Mouse (Mus musculus) midbrain, embryonic 12.5 days (tissue): Measurements from ENCODE around the gene Drg1. TPM values are rescaled to one million over a fixed set of nuclear protein-coding genes. Genes with fewer than 3 reads are reported as not detected.
"Not testable (repeated sequence)": the region's sequence is repeated elsewhere in the genome, so short reads cannot be mapped to it uniquely, and the experiment has no call there.

Experiments
- ATAC-seq: fragments of 200-750 bp; cut with Nextera tagmentation; 2 replicates; pipeline ENCODE4 v1.8.0; 2017; ENCODE audit warnings: low read depth, moderate TSS enrichment, moderate library complexity; ENCODE audit not compliant: low FRiP score
- H3K27ac ChIP-seq: fragments of 300-500 bp; sonication (generic); replicated peaks from 2 replicates; pipeline ENCODE4 v1.5.1; 2016; ENCODE audit warnings: mild to moderate bottlenecking
- H3K27me3 ChIP-seq: fragments of 300-500 bp; sonication (generic); 2 replicates; pipeline ENCODE4 v1.6.1; 2016; ENCODE audit warnings: mild to moderate bottlenecking
- H3K36me3 ChIP-seq: fragments of 300-500 bp; sonication (generic); 2 replicates; pipeline ENCODE4 v1.6.1; 2016
- H3K4me1 ChIP-seq: fragments of 300-500 bp; sonication (generic); 2 replicates; pipeline ENCODE4 v1.6.1; 2016
- H3K4me2 ChIP-seq: fragments of 300-500 bp; sonication (generic); replicated peaks from 2 replicates; pipeline ENCODE4 v1.6.1; 2016; ENCODE audit warnings: mild to moderate bottlenecking, moderate library complexity
- H3K4me3 ChIP-seq: fragments of 300-500 bp; sonication (generic); 2 replicates; pipeline ENCODE4 v1.5.1; 2016; ENCODE audit warnings: mild to moderate bottlenecking
- H3K9ac ChIP-seq: fragments of 300-500 bp; sonication (generic); replicated peaks from 2 replicates; pipeline ENCODE4 v1.6.1; 2016; ENCODE audit warnings: mild to moderate bottlenecking, moderate library complexity
- H3K9me3 ChIP-seq: fragments of 300-500 bp; sonication (generic); 2 replicates; pipeline ENCODE4 v1.6.1; 2016; ENCODE audit warnings: mild to moderate bottlenecking
- WGBS: fragments of 180-500 bp; shearing (Covaris S2); methylation state at CpG from one replicate; pipeline ENCODE4 v1.1.7; 2016; 5-methylcytosine and 5-hydroxymethylcytosine counted together
- polyA plus RNA-seq: library from polyadenylated mRNA; unstranded; fragments of >200 nt; fragmentation: Nextera tagmentation; extraction: Ambion mirVana; gene quantifications from 2 replicates; pipeline ENCODE4 v1.2.1, GENCODE M21; 2016

The Drg1 gene
- polyA plus RNA-seq, 1 experiment from 2014 or later: 285 TPM

GRCm38 (mm10) chr11:3156991-3157390 is 109.2 kb downstream of the Drg1 start:
- ATAC-seq: not testable (repeated sequence)

GRCm38 (mm10) chr11:3153666-3154397 is 112.4 kb downstream of the Drg1 start:
- not testable (repeated sequence) for H3K9ac ChIP-seq, H3K4me2 ChIP-seq, H3K27me3 ChIP-seq, H3K4me3 ChIP-seq, H3K27ac ChIP-seq, H3K4me1 ChIP-seq
- peak; percentile 35 for ATAC-seq
- Histone ChIP-seq H3K36me3 (peaks cover 12% of the 10 kb centered on the region), H3K9me3 (peaks cover 18% of the 10 kb centered on the region)
- WGBS: 77% methylated on average over 1 of the region's 1 CpGs

More at GRCm38 (mm10) chr11:3156991-3157390, 109.2 kb downstream of the Drg1 start:
- H3K4me3 ChIP-seq, H3K4me1 ChIP-seq, H3K27ac ChIP-seq, H3K27me3 ChIP-seq, H3K36me3 ChIP-seq, H3K4me2 ChIP-seq, H3K9ac ChIP-seq: not testable (repeated sequence)
- peaks cover 14% of the 10 kb centered on the region for H3K9me3 ChIP-seq
- WGBS: 95% methylated on average over 2 of the region's 3 CpGs

DNA sequence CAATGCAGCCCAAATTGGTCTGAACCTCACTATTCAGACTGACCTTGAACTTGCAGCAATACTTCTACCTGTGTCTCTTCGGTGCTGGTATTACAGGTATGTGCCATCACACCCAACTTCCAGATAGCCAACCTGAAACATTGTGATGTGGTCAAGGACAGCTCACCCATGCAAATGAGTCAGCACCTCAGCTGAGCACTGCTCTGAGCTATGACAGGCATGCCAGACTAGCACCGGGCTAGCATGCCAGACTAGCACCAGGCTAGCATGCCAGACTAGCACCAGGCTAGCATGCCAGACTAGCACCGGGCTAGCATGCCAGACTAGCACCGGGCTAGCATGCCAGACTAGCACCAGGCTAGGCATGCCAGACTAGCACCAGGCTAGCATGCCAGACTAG is 114.9 kb downstream of the Drg1 start:
- peak; percentile 44 for ATAC-seq
- 91% methylated on average over 4 of the region's 4 CpGs for WGBS
- H3K27me3 ChIP-seq, H3K4me3 ChIP-seq, H3K4me1 ChIP-seq, H3K27ac ChIP-seq, H3K4me2 ChIP-seq, H3K9ac ChIP-seq: not testable (repeated sequence)
- peaks cover 14% of the 10 kb centered on the region for H3K9me3 ChIP-seq
- peaks cover 12% of the 10 kb centered on the region for H3K36me3 ChIP-seq

DNA sequence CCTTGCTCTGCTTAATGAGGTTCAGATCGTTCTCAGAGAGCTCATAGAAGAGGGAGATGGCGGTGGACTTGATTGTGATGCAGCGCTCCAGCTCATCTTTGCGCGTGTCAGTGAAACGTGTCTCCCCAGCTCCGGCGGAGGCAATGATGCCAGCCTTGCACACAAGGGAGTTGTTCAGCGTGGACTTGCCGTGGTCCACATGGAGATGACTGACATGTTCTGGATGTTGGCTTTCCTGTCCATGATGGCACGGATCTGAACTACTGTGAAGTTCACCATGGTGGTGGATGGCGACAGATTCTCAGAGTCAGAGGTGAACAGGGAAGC is 115.6 kb downstream of the Drg1 start:
- ATAC-seq, H3K27ac ChIP-seq, H3K4me2 ChIP-seq, H3K9ac ChIP-seq, H3K4me3 ChIP-seq, H3K27me3 ChIP-seq, H3K4me1 ChIP-seq: not testable (repeated sequence)
- 99% methylated on average over 12 of the region's 12 CpGs for whole genome bisulfite sequencing
- peaks cover 14% of the 10 kb centered on the region for H3K9me3 ChIP-seq
- peaks cover 12% of the 10 kb centered on the region for H3K36me3 ChIP-seq

DNA sequence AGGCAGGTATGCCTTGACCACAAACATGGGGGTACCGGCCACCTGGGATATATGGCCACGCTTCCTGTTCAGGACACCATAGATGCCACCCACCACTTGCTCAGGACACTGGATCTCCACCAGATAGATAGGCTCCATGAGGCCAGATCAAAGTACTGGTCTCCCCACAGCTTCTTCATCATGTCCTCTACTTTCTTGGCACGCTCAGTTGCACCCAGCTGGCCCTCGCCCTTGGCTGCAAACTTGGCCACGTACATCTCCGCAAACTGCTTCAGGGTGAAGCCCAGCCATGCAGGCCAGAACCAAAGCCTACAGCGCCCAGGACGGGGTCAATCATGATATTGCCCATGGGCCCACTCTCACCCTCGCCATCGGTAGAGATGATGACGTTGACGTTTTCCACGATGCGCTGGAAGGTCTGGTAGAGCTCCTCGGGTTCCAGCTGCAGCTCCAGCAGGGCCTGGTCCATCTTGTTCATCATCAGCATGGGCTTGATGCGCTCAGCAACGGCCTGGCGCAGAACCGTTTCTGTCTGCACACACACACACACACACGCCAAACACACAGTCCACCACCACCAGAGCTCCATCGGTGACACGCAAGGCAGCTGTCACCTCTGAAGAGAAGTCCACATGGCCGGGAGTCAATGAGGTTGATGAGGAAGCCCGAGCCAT is 116.1 kb downstream of the Drg1 start:
- H3K9ac ChIP-seq, H3K27me3 ChIP-seq, H3K4me3 ChIP-seq, H3K4me1 ChIP-seq, H3K27ac ChIP-seq, H3K4me2 ChIP-seq: not testable (repeated sequence)
- Histone ChIP-seq H3K9me3 (peaks cover 14% of the 10 kb centered on the region), H3K36me3 (peaks cover 12% of the 10 kb centered on the region)
- 0 out of 2 replicates have a peak, but pooled peaks have one; percentile 1 for ATAC-seq
- 96% methylated on average over 24 of the region's 24 CpGs for WGBS

GRCm38 (mm10) chr11:3149471-3149870 is 116.7 kb downstream of the Drg1 start:
- ATAC-seq, H3K4me3 ChIP-seq, H3K27me3 ChIP-seq, H3K4me2 ChIP-seq, H3K4me1 ChIP-seq, H3K27ac ChIP-seq, H3K9ac ChIP-seq: not testable (repeated sequence)
- Histone ChIP-seq H3K9me3 (peaks cover 14% of the 10 kb centered on the region), H3K36me3 (peaks cover 12% of the 10 kb centered on the region)
- 98% methylated on average over 4 of the region's 4 CpGs for WGBS

- not testable (repeated sequence) for H3K9ac ChIP-seq, ATAC-seq, H3K4me2 ChIP-seq, H3K27me3 ChIP-seq, H3K4me1 ChIP-seq, H3K4me3 ChIP-seq, H3K27ac ChIP-seq
- Histone ChIP-seq H3K36me3 (peaks cover 12% of the 10 kb centered on the region), H3K9me3 (peaks cover 12% of the 10 kb centered on the region)
- 72% methylated on average over 2 of the region's 2 CpGs for WGBS
Observed at GRCm38 (mm10) chr11:3146806-3147205, 119.4 kb downstream of the Drg1 start.

- not testable (repeated sequence) for H3K9me3 ChIP-seq, H3K4me3 ChIP-seq, H3K27ac ChIP-seq, H3K27me3 ChIP-seq, H3K4me1 ChIP-seq, ATAC-seq, H3K9ac ChIP-seq, H3K36me3 ChIP-seq, H3K4me2 ChIP-seq
- 86% methylated on average over 9 of the region's 9 CpGs for WGBS
Observed at GRCm38 (mm10) chr11:3145359-3146165, 120.7 kb downstream of the Drg1 start.

DNA sequence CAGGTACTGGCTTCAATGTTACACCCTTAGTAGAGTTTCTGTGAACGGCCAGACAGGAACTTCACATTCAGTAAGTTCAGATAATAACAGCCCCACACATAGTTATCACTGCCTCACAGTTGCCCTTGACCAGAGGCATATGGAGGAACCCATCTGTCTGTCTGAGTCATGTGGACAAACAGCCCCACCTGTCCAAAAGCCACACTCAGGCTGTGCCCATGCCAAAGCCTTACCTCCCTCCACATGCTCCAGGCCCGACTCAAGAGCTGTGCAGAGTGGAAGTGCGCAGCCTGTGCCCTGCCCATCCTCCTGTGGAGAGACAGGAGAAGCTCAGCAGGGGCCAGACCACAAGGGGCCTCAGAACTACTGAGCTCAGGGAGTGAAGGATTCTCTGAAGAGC is 122.2 kb downstream of the Drg1 start:
- not testable (repeated sequence) for H3K4me1 ChIP-seq, H3K27me3 ChIP-seq, H3K4me3 ChIP-seq, H3K9ac ChIP-seq, H3K36me3 ChIP-seq, H3K9me3 ChIP-seq, H3K27ac ChIP-seq, ATAC-seq, H3K4me2 ChIP-seq
- 79% methylated on average over 3 of the region's 3 CpGs for WGBS

GRCm38 (mm10) chr11:3142413-3142812 is 123.8 kb downstream of the Drg1 start:
- ATAC-seq: peak; percentile 65
- 89% methylated on average over 4 of the region's 5 CpGs for WGBS

GRCm38 (mm10) chr11:3140967-3141535 is 125.2 kb downstream of the Drg1 start:
- ATAC-seq, H3K4me1 ChIP-seq, H3K27ac ChIP-seq, H3K4me3 ChIP-seq, H3K27me3 ChIP-seq, H3K4me2 ChIP-seq, H3K9ac ChIP-seq, H3K36me3 ChIP-seq: not testable (repeated sequence)
- H3K9me3 ChIP-seq: peaks cover 16% of the 10 kb centered on the region

More at GRCm38 (mm10) chr11:3142413-3142812, 123.8 kb downstream of the Drg1 start:
- not testable (repeated sequence) for H3K9ac ChIP-seq, H3K36me3 ChIP-seq, H3K27me3 ChIP-seq, H3K4me3 ChIP-seq, H3K4me1 ChIP-seq, H3K27ac ChIP-seq, H3K4me2 ChIP-seq
- H3K9me3 ChIP-seq: peaks cover 12% of the 10 kb centered on the region

- H3K4me1 ChIP-seq, H3K4me2 ChIP-seq, H3K27me3 ChIP-seq, H3K9ac ChIP-seq, ATAC-seq, H3K27ac ChIP-seq, H3K36me3 ChIP-seq, H3K4me3 ChIP-seq: not testable (repeated sequence)
- 90% methylated on average over 2 of the region's 2 CpGs for WGBS
- peaks cover 19% of the 10 kb centered on the region for H3K9me3 ChIP-seq
Observed at GRCm38 (mm10) chr11:3138323-3138722, 127.9 kb downstream of the Drg1 start.
